Mouse (Mus musculus) neutrophil, adult 83 days (primary cell): Measurements from ENCODE around the gene Defb23. TPM values are rescaled to one million over a fixed set of nuclear protein-coding genes. Genes with fewer than 3 reads are reported as not detected.

Experiments
- total RNA-seq, 2 experiments: library from RNA; stranded (reverse); gene quantifications; one replicate each; pipeline ENCODE4 v1.2.4; 2023

Defb23 gene
- not detected for total RNA-seq

GRCm38 (mm10) chr2:152464570-152465150 is at the start of gene Defb23:
Defb23 (minus strand) TSS chr2:152464620.

GRCm38 (mm10) chr2:152511592-152511991 is 47.2 kb upstream of the Defb23 start, which contains the start of gene Defb26:
Defb26 (minus strand) TSS chr2:152511692.

GRCm38 (mm10) chr2:152490038-152490437 is 25.6 kb upstream of the Defb23 start, which contains the start of gene Defb22:
Defb22 (minus strand) TSS chr2:152490138.

GRCm38 (mm10) chr2:152476763-152477162 is 12.3 kb upstream of the Defb23 start, which contains the start of gene Defb20:
Defb20 (plus strand) TSS chr2:152477063.

GRCm38 (mm10) chr2:152415287-152415686 is 49.1 kb downstream of the Defb23 start, which contains the start of gene 6820408C15Rik:
6820408C15Rik (plus strand) TSS chr2:152415587.

GRCm38 (mm10) chr2:152414591-152415165 is 49.7 kb downstream of the Defb23 start, which contains the start of gene Zcchc3:
Zcchc3 (minus strand) TSS chr2:152415027.

Other genes starting within 250 kb of the Defb23 start
- gene Csnk2a1, start 237.8 kb downstream of the Defb23 start, total RNA-seq: 10 to 100 TPM; 63.8 to 65.6 TPM
- 10 to 100 TPM; 66.5 to 76.4 TPM for gene Tbc1d20, start 170.8 kb downstream of the Defb23 start, total RNA-seq
- gene Rbck1, start 132.0 kb downstream of the Defb23 start, total RNA-seq: 10 to 100 TPM; 85.3 to 96.6 TPM
- gene Trib3, start 120.6 kb downstream of the Defb23 start, total RNA-seq: 1 to 10 TPM; 1.6 to 3.2 TPM
- not detected for gene Nrsn2, start 88.0 kb downstream of the Defb23 start, total RNA-seq
- 1 to 10 TPM; 1.1 to 2.0 TPM for gene Sox12, start 66.6 kb downstream of the Defb23 start, total RNA-seq
- 1 to 10 TPM; 2.0 TPM for gene Zcchc3, start 49.6 kb downstream of the Defb23 start, total RNA-seq
- gene 6820408C15Rik, start 49.0 kb downstream of the Defb23 start, total RNA-seq: not detected
- gene Defb20, start 12.4 kb upstream of the Defb23 start, total RNA-seq: not detected
- gene Defb22, start 25.5 kb upstream of the Defb23 start, total RNA-seq: not detected
- not detected for gene Defb26, start 47.1 kb upstream of the Defb23 start, total RNA-seq
- gene Defb28, start 53.6 kb upstream of the Defb23 start, total RNA-seq: not detected
- not detected for gene Defb29, start 75.5 kb upstream of the Defb23 start, total RNA-seq
- gene Gm17416, start 104.7 kb upstream of the Defb23 start, total RNA-seq: not detected
- not detected for gene Defb21, start 108.1 kb upstream of the Defb23 start, total RNA-seq
- not detected for gene Defb19, start 115.7 kb upstream of the Defb23 start, total RNA-seq
- gene Defb45, start 134.8 kb upstream of the Defb23 start, total RNA-seq: not detected
- not detected for gene Defb36, start 139.7 kb upstream of the Defb23 start, total RNA-seq
- gene Defb25, start 158.4 kb upstream of the Defb23 start, total RNA-seq: not detected
- gene Rem1, start 162.3 kb upstream of the Defb23 start, total RNA-seq: 10 to 100 TPM in 1 of 2 experiments, 1 to 10 TPM in 1; 9.6 to 13.4 TPM
- 100 to 1,000 TPM; 132 to 140 TPM for gene H13, start 204.8 kb upstream of the Defb23 start, total RNA-seq
- 10 to 100 TPM; 12.2 to 18.7 TPM for gene Mcts2, start 222.4 kb upstream of the Defb23 start, total RNA-seq